Mouse (Mus musculus) left cerebral cortex, postnatal 25 days (tissue): ENCODE measurements around the gene Wdr86. TPM values are rescaled to one million over a fixed set of nuclear protein-coding genes. Genes with fewer than 3 reads are reported as not detected.
"Not testable (repeated sequence)": the region's sequence is repeated elsewhere in the genome, so short reads cannot be mapped to it uniquely, and the experiment has no call there.

Experiments used
- DNase-seq, 2 experiments: peaks; one replicate each; pipeline ENCODE4 v3.0.0; 2022; ENCODE audit warnings: low spot score in 2 of 2, mixed read lengths in 1 of 2
- intact Hi-C: fragments of 180-260 bp; cut with DNase I; formaldehyde crosslinking; loops from one replicate; pipeline ENCODE4 v1.15.1; 2025
- total RNA-seq, 2 experiments: library from RNA; stranded (reverse); gene quantifications; 2 replicates each; pipeline ENCODE4 v1.2.3; 2021

Gene Wdr86
- total RNA-seq = 1 to 10 TPM in 1 of 2 experiments, under 1 TPM in 1; 0.94 to 1.2 TPM

DNA sequence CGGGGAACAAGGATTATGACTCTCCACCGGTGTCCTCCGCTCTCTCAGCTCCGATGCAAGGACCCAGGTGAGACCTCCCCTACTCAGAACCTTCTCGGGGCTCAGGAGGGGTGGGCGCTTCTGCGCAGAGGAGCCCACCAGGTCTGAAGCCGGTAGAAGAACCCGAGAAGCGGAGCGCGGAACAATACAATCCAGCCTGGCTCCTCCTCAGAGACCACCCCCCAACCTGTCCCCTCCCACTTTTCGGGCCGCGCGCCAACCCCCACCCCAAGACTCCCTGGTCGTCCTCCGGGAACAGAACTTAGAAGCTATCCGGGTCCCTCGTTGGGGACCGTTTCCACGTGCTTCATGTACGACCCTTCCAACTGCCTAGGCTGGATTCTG lies at the start of gene Wdr86:
Wdr86 (minus strand) TSS at position 240 of the 384 bp plus-strand sequence.
- intact Hi-C loops = no loop called here

DNA sequence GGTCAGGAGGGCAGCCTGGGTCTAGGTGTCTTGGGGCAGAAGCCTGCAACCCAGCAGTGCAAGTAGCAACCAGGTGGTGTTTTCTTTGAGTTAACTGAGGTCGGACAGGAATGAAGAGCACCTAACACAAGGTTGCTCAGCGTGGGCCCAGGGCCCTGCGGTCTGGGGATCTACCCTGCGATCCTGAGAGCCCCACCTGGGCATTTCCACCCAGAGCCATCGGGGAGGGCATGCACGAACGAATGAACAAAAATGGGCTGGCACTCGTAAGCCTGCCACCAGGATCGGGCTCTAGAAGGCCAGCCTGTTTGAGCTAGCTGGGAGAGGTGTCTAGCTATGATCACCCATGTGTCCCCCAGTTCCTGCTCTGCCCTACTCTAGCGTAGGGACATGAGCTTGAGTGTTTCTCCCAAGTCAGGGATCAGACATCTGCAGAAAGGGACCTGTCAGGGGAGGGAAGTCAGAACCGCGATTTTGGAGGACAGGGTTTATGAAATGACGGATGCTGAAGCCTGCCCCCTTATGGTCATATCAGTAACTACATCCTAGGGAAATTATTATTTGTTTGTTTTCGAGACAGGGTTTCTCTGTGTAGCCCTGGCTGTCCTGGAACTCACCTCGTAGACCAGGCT lies 49.5 kb upstream of the Wdr86 start:
- intact Hi-C loops = loop anchor here (2.0 kb wide), 3 partner anchors 29 to 105 kb away; partner anchors contain the start of gene Rheb

More for the DNA sequence above, at the start of gene Wdr86:
- DNase-seq = no peak

DNA sequence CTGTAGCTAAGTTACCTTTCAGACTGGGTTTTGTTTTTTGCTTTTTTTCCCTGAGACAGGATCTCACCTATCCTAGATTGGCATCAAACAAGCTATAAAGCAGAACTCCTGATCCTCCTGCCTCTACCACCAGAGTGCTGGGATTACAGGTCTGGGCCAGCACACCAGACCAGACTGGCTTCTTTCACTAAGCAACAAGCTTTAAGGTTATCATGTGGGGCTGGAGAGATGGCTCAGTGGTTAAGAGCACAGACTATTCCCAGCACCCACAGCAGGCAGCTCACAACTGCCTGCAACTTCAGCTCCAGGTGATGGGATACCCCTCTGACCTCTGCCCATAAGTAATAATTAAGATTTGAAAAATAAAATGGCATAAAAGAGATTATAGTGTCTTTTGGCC lies 48.8 kb upstream of the Wdr86 start:
- DNase-seq = no peak
- intact Hi-C loops = no loop called here

More for the DNA sequence above, 49.5 kb upstream of the Wdr86 start:
- peak in 1 of 2 experiments; percentile 12 for DNase-seq

DNA sequence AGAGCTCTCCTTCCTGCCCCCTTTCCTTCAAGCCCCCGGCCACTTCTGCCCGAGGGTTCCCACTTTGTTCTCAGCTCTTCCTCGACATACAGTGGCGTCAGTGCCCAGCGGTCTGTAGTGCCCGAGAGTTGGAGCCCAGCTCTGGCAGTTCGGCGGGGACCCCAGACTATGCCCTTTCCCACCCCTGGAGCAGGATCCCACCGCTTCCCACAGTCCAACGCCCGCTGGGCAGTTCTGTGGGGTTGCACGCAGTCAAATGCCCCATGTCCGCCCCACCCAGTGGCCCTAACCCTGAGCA lies 48.3 kb upstream of the Wdr86 start:
- no peak for DNase-seq
- intact Hi-C loops = no loop called here

DNA sequence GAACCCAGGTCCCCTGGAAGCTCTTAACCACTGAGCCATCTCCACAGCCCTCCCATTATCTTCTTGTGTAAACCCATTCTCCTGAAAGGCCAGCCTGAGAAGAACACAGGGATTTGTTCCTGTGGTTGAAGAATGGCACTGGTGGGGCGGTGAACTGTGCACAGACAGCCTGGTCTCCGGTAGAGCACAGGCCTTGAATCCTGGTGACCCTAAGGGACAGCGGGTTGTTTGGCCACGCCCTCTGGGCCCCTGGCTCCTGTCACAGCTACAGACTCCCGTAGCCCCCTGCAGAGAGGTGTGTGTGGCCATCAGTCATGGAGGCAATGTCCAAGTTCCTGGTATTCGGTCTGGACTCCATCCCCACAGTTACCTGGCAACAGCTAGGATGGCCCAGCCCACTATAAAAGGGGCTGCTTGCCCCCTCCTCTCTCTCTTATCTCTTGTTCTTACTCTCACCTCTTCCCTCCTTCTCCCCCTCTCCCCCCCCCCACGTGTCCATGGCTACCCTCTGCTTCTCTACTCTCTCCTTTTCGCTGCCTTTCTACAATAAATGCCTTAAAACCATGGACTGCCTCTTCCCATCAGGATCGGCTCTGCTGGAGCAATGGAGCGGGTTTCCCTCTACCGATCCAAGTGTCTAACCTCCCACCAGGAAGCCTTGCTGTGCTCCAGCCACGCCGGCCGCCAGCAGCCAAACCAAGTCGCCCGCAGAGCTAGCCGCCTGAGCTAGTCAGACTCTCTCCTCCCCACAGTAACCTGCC lies 47.7 kb upstream of the Wdr86 start:
- intact Hi-C loops = no loop called here
- DNase-seq = no peak

DNA sequence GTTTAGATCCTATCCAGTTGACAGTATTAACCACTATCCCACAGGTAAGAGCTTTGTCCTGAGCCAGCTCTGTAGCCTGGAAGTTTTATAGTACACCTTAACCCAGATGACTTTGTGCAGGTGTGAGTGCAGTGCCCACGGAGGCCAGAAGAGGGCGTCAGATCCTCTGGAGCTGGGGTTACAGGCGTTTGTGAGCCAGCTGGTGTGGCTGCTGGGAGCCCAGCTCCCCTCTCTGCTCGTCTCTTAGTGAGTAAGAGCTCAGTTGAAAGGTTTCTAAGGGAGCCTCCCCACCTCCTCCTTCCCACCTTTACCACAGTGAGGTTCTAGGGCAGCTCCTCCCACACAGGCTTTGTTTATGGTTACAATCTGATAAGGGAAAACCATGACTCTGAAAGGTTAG lies 46.2 kb upstream of the Wdr86 start:
- no peak for DNase-seq
- intact Hi-C loops = no loop called here

DNA sequence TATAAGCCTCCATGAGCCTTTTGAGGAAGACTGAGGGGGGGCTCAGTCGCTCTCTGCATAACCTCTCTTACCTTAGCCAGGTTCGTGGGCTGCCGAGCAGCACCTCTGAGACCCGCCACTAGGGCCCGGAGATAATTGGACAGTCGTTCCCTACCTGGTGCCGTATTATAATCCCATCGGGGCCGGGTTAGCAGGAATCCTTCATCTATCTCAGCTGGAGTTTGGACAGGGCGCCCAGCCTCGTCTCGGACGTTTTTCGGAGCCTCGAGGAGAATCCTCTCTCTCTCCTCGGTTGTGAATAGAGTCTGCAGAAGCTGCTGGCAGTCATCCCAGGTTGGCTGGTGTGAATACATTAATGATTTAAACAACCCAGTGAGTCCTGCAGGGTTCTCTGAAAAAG lies 44.0 kb upstream of the Wdr86 start:
- DNase-seq, intact Hi-C loops: not testable (repeated sequence)

DNA sequence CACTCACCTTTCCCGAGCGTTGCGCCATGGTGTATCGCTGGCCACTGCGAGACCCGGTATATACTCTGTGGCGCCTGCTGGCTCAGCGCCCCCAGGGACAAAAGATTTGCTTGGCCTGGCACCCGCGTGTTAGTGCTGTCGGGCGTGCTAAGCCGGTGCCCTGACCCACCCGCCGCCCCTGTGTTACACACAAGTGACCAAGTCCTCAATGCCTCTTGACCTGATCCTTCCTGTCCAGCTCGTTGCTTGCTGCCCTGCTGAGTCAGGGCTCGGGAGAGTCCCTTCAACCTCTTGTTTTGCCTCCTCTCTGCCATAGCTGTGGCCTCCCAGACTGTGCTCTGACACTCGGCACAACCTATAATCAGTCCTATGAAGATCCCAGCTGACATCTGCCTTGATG lies 27.3 kb upstream of the Wdr86 start, which contains the start of gene Crygn:
Crygn (minus strand) TSS at position 193 of the 400 bp plus-strand sequence.
- DNase-seq = no peak
- intact Hi-C loops = no loop called here

DNA sequence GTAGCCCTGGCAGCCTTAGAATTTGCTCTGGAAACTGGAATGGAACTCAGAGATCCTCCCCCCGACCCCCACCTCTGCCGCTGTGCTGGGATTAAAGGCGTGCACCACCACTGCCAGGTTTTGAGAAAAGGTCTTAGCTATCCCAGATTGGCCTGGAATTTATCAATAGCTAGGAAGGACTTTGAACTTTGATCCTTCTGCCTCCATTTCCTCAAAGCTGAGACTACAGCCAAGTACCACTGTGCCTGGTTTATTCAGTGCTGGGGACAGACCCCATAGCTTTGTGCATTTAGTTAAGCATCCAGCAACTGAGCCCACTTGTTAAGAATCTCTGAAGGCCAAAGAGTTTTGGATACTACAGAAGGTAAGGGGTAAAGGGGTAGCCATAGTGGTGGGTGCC lies 26.4 kb upstream of the Wdr86 start:
- intact Hi-C loops = no loop called here

DNA sequence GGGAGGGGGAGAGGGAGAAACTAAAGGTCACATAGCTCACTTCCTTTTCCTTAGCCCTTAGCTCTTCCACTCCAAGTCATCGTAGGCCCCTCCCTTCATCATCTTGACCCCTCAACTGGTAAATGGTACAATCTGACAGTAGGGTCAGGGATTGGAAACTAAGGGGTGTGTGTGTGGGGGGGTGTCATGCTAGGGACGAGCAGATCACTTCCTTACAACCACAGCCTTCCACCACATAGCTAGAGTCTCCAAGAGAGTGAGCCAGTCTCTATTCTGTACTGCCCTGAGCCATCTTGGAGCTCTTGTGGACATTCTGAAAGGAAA lies 21.6 kb upstream of the Wdr86 start:
- intact Hi-C loops = no loop called here

More for the DNA sequence above, 26.4 kb upstream of the Wdr86 start:
- DNase-seq = no peak

DNA sequence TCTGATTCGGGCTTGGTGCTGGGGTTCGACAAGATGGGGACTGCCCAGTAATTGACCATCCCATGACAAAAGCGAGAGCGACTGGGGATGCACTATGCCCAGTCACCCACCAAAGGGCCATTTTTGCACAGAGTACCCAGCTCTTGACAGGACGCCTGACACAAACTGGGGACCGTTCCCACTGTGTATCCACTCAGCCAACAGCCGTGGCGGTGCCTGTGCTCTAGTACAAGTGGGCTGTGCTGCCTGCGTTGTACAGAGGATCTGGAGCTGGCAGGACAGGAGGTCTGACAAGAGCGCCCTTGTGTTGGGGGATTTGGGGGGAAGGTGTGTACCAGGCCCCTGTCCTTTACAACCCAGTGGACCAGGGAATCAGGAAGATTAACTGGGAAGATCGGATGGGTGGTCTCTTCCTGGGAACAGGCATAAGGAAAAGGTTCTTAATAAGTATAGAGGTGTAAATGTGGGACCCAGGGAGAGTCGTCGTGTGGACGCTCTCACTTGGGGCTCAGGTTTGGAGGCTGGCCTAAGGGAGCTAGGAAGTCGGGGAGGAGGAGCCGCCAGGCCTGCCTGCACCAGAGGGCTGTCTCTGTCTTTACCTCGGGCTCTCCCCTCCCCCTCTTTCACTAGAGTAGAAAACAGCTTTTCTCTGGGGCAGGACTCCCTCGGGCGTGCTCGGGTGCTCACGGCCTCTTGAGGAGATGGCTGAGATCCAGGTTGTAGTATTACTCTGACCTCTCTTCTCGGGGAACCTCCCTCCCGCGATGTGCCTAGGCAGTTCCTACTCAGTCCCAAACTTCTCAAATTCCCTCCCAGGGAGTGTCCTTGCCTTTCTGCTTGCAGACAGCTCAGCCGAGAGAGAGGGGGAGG lies 21.0 kb upstream of the Wdr86 start:
- peak; percentile 38 to 56 for DNase-seq
- intact Hi-C loops = loop anchor here (2.0 kb wide), 2 partner anchors 29 to 67 kb away; partner anchors contain the start of gene Nub1

More for the DNA sequence above, 21.6 kb upstream of the Wdr86 start:
- DNase-seq = no peak

DNA sequence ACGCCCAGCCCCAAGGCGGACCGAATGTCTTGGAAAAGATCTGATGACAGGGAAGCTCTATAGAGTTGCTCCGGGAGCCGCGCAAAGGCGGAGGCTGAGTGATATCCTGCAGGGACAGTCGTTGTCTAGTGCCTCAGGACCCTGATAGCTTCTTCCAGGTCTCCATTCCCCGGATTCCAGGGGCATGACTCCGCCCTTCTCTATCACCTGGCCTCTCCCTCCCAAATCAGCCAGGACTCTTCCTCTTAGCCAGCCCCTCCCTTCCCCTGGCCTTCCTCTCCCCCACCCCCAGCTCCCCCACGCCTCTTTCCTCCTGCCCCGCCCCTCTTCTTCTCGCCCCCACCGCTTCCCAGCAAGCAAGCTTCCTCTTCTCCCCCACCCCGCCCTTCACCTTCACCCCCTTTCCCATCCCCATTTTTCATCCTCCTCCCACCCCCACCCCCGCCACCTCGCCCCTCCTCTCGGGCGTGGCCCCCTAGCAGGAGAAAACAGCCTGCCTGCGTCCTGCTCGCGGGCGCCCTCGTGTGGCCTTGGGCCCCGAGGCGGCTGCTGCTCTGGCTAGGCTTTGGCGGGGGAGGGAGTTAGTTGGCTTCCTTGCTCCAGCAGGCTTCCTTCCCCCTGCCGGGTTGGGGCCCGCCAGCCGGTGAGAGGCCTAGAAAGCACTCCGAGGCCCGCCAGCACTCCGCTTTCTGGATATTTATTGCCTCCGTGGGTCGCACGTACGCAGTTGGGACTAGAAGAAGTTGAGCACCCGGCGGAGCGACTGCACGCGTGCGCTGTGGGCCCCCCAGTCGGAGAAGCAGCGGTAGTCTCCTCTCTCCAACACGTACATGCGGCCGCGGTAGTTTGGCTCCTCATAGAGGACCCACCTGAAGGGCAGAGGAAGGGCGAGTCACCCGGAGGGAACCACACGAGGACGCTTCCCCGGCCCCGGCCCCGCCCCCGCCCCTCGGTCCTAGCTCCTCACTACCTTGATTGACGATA lies 20.1 kb upstream of the Wdr86 start:
- DNase-seq = peak; percentile 86 to 87
- intact Hi-C loops = loop anchor here (1.0 to 2.0 kb wide), 3 partner anchors 30 to 92 kb away; partner anchors contain the start of genes Nub1 and Rheb

DNA sequence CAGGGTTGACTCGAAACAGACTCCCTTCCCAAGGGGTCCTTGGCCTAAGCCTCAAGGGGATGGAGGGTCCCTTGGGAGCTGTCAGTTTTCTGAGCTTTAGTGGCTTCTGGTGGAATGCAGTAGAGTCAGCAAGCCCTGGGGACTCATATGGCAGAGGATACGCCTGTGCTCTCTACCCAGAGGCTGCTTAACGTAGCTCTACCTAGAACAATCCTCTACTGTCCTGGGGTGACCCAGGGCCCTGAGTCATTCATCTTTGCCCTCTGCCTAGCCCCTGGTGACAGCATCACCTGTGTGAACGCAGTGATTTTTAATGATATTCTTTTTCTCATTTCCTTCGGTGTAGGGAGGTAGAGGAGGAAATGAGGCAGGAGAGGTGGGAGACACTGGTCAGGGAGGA lies 19.2 kb upstream of the Wdr86 start:
- intact Hi-C loops = loop anchor here (1.0 to 2.0 kb wide), 3 partner anchors 31 to 93 kb away; partner anchors contain the start of genes Nub1 and Rheb
- DNase-seq = no peak

DNA sequence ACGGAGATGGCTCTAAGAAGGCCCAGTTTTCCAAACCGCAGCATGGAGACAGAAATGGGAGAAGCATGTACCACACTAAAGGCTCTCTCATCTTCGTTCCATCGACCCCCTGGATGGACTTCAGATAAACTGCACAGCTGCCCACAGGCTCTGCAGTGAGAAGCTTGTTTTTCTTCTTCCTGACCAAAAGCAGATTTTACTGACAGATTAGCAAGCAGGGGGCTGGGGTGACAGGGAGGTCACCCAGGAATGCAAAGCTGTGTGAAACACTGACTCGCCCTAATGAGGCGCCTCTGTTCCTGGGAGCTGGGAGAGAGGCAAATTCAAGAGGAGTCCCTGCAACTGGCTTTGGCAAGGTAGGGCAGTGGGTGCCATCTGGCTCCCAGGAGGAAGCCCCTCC lies 17.0 kb upstream of the Wdr86 start:
- intact Hi-C loops = no loop called here
- DNase-seq = no peak

DNA sequence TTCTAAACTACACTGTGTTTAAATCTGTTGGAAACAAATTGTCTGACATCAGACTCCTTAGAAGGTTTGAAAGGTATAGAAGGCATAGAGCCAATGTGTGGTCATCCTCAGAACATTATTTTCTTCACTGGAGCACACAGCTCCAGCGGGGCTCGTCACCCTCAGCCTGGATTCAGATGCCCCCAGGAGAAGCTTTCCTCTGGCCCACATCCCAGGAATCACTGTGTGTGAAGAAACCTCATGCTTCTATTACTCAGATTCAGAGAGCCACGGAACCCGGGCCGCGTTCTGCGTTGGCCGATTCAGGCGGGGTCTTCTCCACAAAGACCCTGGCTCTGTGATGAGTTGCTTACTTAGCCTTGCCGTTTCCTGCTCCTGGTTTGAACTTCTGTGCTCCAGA lies 13.4 kb upstream of the Wdr86 start:
- no peak for DNase-seq
- intact Hi-C loops = no loop called here

DNA sequence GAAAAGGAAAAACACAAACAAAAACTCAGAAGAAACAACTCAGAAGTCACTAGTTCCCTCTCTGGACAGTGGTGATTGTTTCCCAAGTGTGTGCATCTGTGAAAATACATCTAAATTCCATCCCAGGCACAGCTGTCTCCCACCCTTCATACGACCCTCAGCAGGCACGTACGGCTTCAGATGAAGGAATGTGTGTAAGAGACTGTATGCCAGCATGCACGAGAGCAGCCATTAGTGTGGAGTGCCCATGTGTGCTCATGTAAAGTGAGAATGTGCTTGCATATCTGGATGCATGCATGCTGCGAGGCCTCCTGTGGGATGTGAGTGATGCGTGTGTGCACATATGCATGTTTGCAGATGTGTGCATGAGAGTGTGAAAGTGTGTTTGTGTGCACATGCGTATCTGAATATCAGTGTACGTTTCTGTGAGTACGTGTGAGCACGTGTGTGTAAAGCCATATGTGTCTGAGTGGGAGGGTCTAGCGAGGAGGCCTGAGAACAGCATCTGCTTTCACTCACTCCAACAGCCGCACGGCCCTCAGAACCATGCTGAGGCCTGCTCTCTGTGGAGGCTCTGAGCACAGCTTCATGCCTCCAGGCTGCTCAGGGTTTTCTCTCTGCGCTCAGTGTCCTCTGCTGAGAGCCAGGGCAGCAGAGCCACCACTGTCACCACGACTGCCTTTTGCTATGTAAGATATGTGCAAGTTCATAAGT lies 10.8 kb upstream of the Wdr86 start:
- intact Hi-C loops = no loop called here
- peak in 1 of 2 experiments; percentile 12 for DNase-seq

DNA sequence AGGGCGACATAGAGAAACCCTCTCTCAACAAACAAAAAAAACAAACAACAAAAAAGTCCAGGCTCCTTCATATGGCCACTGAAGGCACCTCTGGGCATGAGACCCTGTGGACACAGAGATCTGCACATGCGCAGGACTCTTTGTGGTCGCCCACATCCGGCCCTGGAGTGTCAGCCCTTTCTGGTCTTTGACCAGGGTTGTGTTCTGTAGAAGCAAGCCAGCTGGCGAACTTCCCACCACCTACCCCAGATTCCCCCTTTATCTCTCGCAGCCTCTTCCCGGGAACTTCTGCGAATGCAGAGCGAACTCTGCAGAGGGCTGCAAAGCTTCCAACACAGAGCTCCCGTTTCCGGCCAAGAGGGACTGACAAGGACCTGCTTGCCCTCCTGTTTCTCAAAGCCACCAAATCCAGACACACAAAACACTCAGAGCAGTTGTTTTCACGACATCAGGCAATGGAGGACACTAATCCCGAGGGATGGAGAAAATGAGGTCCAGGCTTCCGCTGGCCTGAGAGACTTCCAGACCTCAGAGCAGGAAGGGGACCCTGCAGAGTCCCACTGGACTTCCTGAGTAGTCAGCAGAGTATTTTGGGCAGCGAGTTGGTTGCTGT lies 8.7 kb upstream of the Wdr86 start:
- intact Hi-C loops = no loop called here
- DNase-seq = peak; percentile 36 to 54

DNA sequence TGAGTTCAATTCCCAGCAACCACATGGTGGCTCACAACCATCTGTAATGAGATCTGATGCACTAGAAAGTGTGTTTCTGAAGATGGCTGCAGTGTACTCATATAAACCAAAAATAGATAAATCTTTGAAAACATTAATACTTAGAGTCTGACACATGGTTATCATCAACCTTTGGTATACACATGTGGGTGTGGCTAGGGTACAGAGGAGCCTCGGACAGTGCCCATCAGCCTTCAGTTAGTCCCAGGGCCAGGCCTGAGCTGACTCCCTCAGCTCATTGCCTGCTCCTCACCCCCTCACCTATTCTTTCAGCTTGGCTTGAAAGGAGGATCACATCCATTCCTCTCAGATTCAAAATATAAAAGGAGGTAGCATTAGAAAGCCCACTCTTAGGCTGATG lies 8.0 kb upstream of the Wdr86 start:
- DNase-seq = no peak
- intact Hi-C loops = no loop called here
